Mouse (Mus musculus) erythroid progenitor cell, adult 5-6 weeks (primary cell): Measurements from ENCODE around the gene Gm20809. TPM values are rescaled to one million over a fixed set of nuclear protein-coding genes. Genes with fewer than 3 reads are reported as not detected.
"Not testable (repeated sequence)": the region's sequence is repeated elsewhere in the genome, so short reads cannot be mapped to it uniquely, and the experiment has no call there.

Experiments used
- ATAC-seq: replicated peaks from 2 replicates; pipeline ENCODE4 v1.8.0; 2016; ENCODE audit warnings: moderate number of reproducible peaks, mild to moderate bottlenecking, moderate TSS enrichment, inconsistent platforms; ENCODE audit not compliant: poor library complexity, low FRiP score, severe bottlenecking
- total RNA-seq, 2 experiments: library from RNA; stranded (forward) in 1 of 2; stranded (reverse) in 1 of 2; fragments of 150-400 nt in 1 of 2; fragments of 186-747, 209-891 nt in 1 of 2; gene quantifications; 2 replicates each; pipeline versions ENCODE4 v1.2.3 to v1.2.4; 2015 to 2017; ENCODE audit warnings: low replicate concordance in 2 of 2

Gm20809 gene
- not detected in 2 replicates for total RNA-seq (2015; ENCODE audit: low replicate concordance)
- total RNA-seq (2017; ENCODE audit: low replicate concordance): not detected in 2 replicates

DNA sequence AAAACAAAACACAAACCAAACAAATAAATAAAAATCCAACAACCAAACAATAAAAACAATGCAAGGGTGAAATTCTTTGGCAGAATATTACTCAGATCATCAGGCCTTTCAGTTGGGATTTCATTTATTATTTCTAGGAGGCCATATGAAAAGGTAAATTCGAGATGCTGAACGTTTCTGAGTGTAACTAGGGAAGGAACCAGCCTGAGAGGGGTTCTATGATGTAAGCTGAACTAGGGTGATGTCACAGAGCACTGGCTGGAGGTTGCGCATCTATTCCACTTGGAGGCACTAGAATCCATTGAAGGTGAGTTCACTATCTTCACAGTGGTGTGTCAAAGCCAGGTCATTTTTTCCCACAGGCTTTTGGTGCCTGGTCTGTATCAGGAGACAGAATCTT, at the start of gene Gm20809:
Gm20809 (plus strand) TSS at position 301 of the 400 bp plus-strand sequence.
- ATAC-seq: not testable (repeated sequence)
